Mouse (Mus musculus) telencephalon, adult 2 months (tissue): ENCODE results near the gene Slc39a2.
"Not testable (repeated sequence)": the region's sequence is repeated elsewhere in the genome, so short reads cannot be mapped to it uniquely, and the experiment has no call there.

Experiments used
- DNase-seq: peaks from one replicate; pipeline ENCODE4 v3.0.0-alpha.2; 2011; ENCODE audit warnings: low read depth, low spot score

Slc39a2 gene

DNA sequence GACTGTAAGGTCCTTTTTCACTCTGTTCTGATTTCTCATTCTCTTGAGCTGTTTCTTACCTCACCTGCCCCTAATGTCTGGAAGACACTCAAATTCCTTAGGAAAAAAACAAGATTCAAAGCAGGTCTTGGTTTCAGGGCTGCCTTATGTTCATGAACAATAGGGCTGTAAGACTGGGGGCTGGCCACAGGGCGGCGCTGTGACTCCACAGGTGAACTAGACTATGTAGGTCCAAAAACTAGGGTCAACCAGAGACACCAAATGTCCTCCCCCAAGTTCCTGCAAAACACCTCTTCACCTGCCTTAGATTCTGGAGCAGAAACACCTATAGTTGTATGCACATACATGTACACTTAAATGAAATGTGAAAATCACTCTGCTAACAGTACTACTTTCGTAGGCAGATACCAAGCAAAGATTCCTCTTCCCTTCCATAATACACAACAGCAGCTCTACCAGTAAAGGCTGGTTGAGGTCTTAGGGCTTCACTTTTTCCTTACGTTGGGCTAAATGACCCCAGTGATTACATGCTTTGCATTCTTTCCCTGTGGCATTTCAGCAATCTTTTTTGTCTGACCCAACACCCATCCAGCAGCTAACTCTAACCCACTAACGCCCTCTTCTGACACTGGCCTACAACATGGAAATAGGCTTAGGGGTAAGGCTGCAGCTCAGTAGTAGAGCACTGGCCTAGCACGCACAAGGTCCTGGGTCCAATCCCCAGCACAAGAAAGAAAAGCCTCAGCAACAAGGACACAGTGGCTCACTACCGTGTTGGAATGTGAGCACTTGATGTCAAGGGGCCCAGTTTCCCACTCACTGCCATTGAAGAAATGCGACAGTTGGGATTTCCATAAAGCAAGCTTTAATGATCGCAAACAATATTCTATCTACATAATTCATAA lies 10.4 kb downstream of the Slc39a2 start:
- DNase-seq: no peak

- no peak for DNase-seq
Measured at GRCm38 (mm10) chr14:51903782-51904181, 11.1 kb downstream of the Slc39a2 start.

- no peak for DNase-seq
Measured at GRCm38 (mm10) chr14:51904706-51905105, 12.0 kb downstream of the Slc39a2 start.

DNA sequence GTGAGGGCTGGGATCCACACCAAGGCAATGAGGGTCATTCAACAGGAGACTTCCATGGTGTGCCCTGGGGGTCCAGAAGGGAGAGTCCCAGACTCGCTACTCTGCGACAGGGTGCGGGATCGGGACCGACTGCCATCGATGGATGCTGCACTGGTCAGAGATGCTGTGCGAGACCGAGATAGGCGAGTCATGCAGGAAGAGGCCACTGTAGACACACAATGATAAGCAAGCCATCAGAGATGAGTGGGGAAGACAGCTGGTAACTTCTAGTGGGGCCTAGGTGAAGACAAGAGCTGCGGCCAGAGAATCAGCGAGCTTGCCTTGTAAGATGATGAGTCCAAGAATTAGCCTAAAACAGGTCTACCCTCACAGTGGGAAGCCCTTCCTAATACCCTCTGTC lies 13.4 kb downstream of the Slc39a2 start:
- DNase-seq: no peak

GRCm38 (mm10) chr14:51911301-51911700 lies 18.6 kb downstream of the Slc39a2 start:
- no peak for DNase-seq

- no peak for DNase-seq
Measured at GRCm38 (mm10) chr14:51912391-51913061, 19.8 kb downstream of the Slc39a2 start.

- DNase-seq: no peak
Measured at GRCm38 (mm10) chr14:51913062-51913959, 20.6 kb downstream of the Slc39a2 start.

DNA sequence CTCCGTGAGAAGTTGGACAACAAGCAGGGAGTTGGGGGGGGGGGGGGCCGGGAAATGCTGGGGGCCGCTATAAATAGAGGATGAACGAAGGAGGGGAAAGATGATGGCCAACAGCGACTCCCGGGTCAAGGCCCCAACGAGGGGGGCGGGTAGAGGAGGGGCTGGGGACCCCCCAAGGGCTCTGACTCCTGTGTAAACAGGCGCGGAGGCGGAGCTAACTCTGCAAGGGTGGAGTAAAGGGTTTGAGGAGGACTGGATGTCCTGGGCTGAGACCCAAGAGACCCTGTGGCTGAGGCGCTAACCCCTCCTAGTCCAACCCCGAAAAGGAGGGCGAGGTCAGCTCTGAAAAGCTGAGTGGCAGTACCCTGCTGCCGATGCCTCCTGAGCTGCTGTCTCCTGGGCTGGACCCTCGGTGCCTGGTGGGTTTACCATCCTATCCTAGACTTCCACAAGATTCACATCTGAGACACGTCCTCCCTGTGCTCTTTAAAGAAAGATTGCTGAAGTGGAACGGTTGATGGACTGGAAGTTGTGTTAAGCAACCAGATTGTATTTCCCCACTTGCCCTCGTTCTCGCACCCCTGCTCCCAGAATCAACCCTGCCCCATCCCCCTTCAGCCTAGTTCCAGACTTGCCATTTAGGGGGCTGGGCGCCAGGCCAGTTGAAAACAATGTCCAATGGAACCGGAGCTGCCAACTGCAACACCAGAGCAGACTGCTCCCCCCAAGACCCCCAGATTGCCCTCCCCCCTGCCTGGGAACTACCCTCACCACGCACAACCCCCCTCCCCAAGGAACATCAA lies 21.5 kb downstream of the Slc39a2 start, which contains the start of gene Ndrg2:
Gene Ndrg2, minus strand, starts transcription at position 199 of the 803 bp plus-strand sequence.
- no peak for DNase-seq

- DNase-seq: no peak
Measured at GRCm38 (mm10) chr14:51915030-51915429, 22.3 kb downstream of the Slc39a2 start.

DNA sequence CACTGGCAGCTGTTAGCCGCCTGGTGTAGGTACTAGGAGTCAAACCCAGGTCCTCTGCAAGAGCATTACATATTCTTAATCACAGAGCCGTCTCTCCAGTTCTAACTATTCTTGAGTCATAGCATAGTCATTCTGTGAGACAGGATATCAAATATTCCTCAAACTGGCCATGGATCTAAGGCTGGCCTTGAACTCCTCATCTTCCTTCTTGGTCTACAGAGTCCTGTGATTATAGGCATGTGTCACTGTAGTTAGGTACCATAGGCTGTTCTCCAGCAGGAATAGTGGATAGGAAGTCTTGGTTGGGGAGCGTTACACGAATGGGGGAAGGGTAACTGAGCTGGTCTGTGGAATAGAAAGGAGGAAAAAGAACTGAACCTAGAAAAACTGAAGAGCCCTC lies 23.9 kb downstream of the Slc39a2 start:
- DNase-seq: no peak

DNA sequence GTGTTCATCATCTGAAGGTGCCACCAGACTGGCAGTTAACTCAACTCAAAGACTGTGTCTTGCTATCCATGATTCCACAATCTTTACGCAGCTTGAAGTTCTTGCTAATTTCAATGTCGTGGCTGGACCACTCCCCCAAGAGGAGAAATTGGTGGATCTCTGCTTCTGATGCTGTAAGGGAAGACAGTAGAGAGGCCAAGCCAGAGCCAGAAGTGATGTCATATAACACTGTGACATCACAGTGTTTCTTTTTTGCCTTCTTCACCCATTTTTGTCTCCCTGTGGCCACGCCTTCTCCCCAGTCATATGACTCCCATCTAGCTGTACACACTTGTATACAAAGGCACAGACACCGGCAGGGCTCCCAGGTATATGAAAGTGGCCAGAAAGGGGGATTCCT lies 25.4 kb downstream of the Slc39a2 start, which contains the start of gene Tppp2:
Gene Tppp2, plus strand, starts transcription at position 301 of the 400 bp plus-strand sequence.
- DNase-seq: no peak

DNA sequence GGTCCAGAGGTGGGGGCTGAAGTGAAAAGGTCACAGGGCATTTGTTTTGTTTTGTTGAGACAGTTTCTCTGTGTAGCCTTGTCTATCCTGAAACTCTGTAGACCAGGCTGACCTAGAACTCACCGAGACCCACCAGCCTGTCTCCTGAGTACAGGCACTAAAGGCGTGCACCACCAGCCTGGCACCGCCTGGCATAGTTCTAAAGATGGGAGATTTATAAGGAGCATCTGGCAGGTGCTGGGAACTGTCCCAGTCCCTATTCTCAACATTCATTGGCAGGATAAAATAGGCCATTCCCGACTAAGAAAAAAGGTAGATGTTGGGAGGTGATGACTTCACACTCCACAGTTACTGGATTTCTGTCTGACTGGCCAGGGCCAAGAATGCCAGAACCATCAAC lies 26.3 kb downstream of the Slc39a2 start:
- no peak for DNase-seq

DNA sequence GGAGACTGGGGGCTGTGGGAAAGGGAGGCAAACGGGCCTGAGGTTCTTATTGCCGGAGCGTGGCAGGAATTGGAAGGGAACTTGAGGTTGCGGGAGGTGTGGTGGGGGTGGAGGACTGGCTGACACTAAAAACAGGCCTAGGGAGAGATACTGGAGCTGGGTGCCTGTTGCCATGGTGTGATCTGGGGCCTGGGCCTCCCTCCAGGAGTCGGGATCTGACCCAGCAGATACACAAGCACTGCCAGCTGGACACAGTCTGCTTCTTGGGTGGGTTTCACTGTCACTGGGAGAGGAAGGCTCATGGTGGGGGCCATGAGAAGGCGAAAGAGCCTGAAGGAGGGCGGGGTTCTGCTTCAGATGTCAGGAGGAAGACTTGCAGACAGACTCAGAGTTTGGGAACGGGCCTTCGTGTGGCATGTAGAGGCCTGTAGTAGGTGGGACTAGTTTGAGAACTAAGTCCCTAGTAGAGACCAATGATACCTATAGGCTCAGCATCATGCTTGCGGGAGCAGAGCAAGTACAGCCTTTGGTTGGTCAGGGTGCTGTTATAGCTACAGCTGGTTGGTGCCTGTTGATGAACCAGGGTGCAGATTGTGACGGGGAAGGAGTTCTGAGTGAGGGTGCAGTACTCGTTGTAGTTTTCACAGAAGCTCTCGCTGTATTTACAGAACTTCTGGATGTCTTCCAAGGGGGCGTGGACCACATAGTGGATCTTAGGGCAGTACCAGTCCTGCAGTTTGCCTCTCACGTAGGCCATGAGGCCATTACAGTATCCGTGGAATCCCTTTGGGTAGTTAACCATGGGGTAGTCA lies 29.3 kb downstream of the Slc39a2 start:
- no peak for DNase-seq

DNA sequence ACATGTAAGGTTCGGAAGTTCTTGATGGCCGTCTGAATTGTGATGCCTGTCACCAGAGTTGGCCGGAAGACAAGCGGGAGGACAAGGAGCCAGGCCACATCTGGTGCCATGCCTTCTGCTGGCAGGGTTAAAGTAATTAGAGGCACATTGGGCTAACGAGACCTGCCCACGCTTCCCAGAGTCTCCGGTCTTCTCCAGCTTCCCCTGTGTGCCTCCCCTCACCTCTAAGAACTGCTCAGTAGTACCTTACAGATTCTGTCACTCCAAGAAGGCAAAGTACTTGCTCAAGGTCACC lies 29.8 kb downstream of the Slc39a2 start, which contains the start of gene Rnase13:
Gene Rnase13, minus strand, starts transcription at position 203 of the 295 bp plus-strand sequence.
- DNase-seq: no peak

DNA sequence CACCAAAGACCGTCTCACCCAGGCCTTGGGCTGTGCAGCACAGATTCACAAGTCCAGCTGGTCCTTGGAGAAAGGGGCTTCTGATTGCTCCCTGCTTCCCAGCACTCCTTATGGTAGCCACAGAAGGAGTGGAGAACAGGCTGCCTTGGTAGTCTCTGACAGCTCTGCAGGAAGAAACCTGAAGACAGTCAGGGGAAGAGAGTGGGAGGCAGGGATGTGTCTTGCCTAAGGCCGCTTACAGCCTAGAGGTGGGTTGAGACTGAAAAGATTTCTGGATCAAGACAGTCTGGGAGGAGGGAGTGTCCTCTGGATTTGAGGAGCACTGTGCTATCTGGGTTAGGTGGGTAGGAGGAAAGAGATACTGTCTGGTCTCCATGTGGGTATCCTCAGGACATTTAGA lies 30.2 kb downstream of the Slc39a2 start:
- DNase-seq: no peak

DNA sequence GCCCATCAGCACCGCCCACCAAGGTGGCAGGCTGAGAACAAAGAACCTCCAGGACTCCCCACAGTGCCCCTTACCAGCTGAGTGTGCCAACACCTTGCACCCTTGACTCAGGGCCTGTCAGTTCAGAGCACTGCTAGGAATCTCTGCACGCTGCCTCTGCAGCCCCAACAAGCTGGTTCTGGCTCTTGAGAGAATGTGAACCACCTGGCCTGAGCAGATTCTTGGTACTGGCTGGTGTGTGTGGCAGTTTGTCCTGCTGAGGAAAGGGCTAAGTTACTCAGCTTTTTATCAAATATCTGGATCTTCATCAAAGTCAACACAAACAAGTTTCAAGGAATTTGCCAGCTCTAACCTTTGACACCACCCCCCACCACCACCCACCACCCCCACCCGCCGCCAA lies 30.8 kb downstream of the Slc39a2 start:
- no peak for DNase-seq

- not testable (repeated sequence) for DNase-seq
Measured at GRCm38 (mm10) chr14:51926930-51927329, 34.2 kb downstream of the Slc39a2 start.

GRCm38 (mm10) chr14:51929309-51929943 lies 36.7 kb downstream of the Slc39a2 start:
- DNase-seq: peak; percentile 64

- DNase-seq: no peak
Measured at GRCm38 (mm10) chr14:51929968-51930367, 37.3 kb downstream of the Slc39a2 start.

- no peak for DNase-seq
Measured at GRCm38 (mm10) chr14:51930824-51931223, 38.1 kb downstream of the Slc39a2 start.
